Mouse (Mus musculus): Measurements from ENCODE around the gene S100a1. TPM values are rescaled to one million over a fixed set of nuclear protein-coding genes. Genes with fewer than 3 reads are reported as not detected.

S100a1 gene
- polyA plus RNA-seq, 1 experiment from 2014 or later = 13.4 TPM

DNA sequence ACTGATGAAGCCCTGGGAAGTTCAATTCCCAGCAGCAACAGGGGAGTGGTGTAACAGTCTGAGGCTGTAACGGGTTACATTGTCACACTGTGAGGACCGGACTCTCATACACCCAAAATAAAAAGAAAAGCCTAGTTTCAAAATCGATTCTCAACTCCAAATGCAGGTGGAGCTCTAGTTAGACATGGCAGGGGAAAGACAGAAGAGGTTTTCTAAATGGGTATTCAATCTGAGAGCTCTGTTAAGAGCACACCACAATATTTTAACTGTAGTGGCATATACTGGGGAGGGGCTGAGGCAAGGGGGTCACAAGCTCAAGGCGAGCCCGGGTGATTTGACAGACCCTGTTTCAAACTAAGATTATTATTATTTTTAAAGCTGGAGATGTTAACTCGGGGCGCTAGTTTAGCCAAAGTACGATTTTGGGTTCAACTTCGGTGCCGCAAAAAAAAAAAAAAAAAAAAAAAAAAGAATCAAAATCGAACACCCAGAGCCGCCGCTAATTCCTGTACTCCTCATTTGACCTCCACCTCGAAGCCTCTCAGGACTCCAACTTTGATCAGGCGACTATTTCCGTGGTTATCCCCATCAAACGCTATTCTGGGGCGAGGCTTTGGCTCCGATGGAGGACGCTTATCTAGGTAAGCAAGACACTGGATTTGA is 5.8 kb downstream of the S100a1 start:
- WGBS = 4% methylated on average over 20 of the region's 20 CpGs

DNA sequence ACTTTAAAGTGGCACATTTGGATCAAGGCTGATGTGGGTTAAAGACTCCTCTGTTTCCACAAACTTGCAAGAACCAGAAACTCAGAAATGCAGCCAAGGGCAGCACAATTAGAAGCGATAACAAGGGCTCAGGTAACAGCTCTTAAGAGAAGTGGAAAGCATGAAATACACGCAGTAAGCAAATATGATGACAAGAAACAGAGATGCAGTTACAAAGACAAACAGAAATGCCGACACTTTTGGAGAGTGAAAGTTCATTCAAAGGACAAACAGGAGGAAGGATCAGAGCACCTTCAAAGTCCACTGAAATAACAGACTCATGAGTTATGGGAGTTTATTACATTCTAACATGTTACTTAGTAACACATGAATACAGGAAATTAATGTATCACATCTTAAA is 7.8 kb downstream of the S100a1 start:
- Histone ChIP-seq H3K9me3 (replicated peaks) (no peaks in the 10 kb centered on the region), H3K36me3 (peaks cover 59% of the 10 kb centered on the region), H3K4me3 (no peak overlapping the region), H3K27ac (no peak overlapping the region), H3K27me3 (peaks cover 5% of the 10 kb centered on the region; the same call in 1 of the 2 replicates), H3K4me2 (replicated peaks) (no peak overlapping the region), H3K4me1 (peaks cover 13% of the 10 kb centered on the region), H3K9ac (no peak overlapping the region)
- WGBS = 95% methylated on average over 3 of the region's 3 CpGs
- no peak for ATAC-seq (ENCODE audit: low FRiP score)

More for the DNA sequence above, 5.8 kb downstream of the S100a1 start:
- H3K4me2 ChIP-seq (replicated peaks) = peak overlapping the region; percentile 79
- peak overlapping the region; percentile 94 for H3K27ac ChIP-seq
- no peaks in the 10 kb centered on the region for H3K9me3 ChIP-seq (replicated peaks)
- peaks cover 38% of the 10 kb centered on the region for H3K36me3 ChIP-seq
- ATAC-seq (ENCODE audit: low FRiP score) = no peak
- peaks cover 13% of the 10 kb centered on the region for H3K4me1 ChIP-seq
- peaks cover 16% of the 10 kb centered on the region for H3K27me3 ChIP-seq
- peak overlapping the region; percentile 91 for H3K4me3 ChIP-seq
- peak overlapping the region; percentile 95 for H3K9ac ChIP-seq

DNA sequence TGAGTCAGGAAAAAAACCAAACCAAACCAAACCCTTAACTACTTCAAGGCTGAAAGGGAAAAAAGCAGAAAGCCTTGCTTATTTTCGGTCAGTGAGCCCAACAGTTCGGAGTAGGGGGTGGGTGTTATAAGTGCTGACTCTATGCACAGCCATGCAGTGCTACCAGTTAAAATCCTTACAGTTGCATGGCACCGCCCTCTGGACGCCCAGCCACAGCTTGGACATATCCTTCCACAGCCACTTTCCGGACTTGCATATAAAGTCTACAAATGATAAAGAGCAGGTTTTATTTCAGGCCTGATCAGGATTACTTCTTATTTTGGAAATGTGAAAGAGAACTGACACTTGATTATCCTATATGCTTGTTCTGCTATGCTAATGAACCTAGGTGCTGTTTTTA is 9.0 kb downstream of the S100a1 start:
- Histone ChIP-seq H3K9ac (no peak overlapping the region), H3K9me3 (replicated peaks) (no peaks in the 10 kb centered on the region), H3K27me3 (no peaks in the 10 kb centered on the region), H3K36me3 (peaks cover 66% of the 10 kb centered on the region), H3K4me2 (replicated peaks) (no peak overlapping the region), H3K4me3 (no peak overlapping the region), H3K27ac (no peak overlapping the region), H3K4me1 (peaks cover 13% of the 10 kb centered on the region)
- no peak for ATAC-seq (ENCODE audit: low FRiP score)
- WGBS = 94% methylated on average over 5 of the region's 5 CpGs

DNA sequence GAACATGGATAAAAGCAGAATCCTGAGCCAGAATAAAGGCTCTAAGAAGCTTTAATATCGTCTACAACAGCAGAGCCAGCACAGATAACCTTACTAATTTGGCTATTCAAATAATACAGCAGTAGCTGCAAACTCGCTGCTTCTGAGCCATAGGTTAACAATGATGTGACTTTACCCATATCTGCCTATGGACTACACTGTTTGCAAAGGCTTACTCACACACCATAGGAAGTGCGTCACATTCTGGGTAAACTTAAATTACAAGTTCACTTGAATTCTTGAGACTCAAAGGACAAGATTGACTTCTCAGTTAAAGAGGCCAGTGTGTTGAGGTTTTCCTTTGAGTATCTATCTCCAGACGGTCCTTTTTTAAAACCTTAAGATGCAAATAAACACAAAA is 10.7 kb downstream of the S100a1 start:
- WGBS = 90% methylated on average over 4 of the region's 4 CpGs
- Histone ChIP-seq H3K4me1 (peaks cover 13% of the 10 kb centered on the region), H3K9ac (no peak overlapping the region), H3K36me3 (peaks cover 84% of the 10 kb centered on the region), H3K4me2 (replicated peaks) (no peak overlapping the region), H3K4me3 (no peak overlapping the region), H3K9me3 (replicated peaks) (no peaks in the 10 kb centered on the region), H3K27ac (no peak overlapping the region), H3K27me3 (no peaks in the 10 kb centered on the region)
- no peak for ATAC-seq (ENCODE audit: low FRiP score)

DNA sequence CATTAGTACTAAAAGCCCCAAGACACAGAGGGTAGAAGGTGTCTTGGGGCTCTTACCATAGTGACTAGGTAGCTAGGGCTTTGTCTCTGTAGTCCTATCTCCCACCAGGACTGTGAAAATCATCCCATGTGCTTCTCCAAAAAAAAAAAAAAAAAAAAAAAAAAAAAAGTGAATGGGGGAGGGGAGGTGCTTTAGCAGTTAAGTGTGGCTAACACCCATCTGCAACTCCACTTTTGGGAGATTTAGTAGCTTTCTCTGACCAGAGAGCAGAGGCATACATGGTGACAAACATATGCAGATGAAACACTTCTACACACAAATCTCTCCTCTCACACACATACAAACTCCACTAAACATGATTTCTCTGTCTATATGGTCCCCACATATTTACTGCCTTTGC is 16.6 kb downstream of the S100a1 start:
- Histone ChIP-seq H3K4me3 (no peak overlapping the region), H3K9ac (no peak overlapping the region), H3K4me1 (no peaks in the 10 kb centered on the region), H3K36me3 (peaks cover 75% of the 10 kb centered on the region), H3K27me3 (no peaks in the 10 kb centered on the region), H3K4me2 (replicated peaks) (no peak overlapping the region), H3K27ac (no peak overlapping the region), H3K9me3 (replicated peaks) (no peaks in the 10 kb centered on the region)
- ATAC-seq (ENCODE audit: low FRiP score) = no peak

DNA sequence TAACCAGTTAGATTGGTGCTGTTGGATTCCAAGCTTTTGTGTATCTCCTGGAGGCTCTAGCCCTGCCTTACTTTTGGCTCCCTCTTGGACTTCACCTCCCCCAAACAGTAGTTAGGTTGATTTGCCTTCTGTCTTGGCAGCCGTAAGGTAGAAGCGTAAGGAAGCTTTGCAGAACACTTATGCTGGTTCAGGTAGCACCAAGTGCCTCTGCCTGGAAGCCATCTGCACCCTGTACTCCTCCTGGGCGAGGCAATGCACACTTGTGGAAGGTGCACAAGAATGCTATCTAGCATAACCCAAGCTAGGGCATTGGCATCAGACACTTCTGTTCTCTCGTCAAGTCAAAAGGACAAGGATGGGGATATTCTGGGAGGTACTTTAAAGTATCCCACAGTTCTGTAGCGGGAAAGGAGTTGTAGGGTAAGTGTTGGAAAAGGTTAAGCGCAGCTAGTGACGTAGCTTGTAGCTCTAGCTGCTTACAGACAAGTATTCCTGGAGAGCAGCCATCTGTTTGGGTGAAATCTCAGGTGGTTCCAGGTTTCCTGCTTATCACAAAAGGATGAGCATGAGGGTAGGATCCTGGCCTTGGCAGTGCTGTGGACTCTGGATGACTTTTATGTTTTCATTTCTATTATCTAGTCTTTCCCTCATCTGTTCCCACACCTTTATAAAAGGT is 18.2 kb downstream of the S100a1 start:
- Histone ChIP-seq H3K27ac (no peak overlapping the region), H3K4me2 (replicated peaks) (no peak overlapping the region), H3K9me3 (replicated peaks) (no peaks in the 10 kb centered on the region), H3K36me3 (peaks cover 59% of the 10 kb centered on the region), H3K27me3 (no peaks in the 10 kb centered on the region), H3K4me3 (no peak overlapping the region), H3K9ac (no peak overlapping the region), H3K4me1 (no peaks in the 10 kb centered on the region)
- 95% methylated on average over 7 of the region's 7 CpGs for WGBS
- ATAC-seq (ENCODE audit: low FRiP score) = no peak

DNA sequence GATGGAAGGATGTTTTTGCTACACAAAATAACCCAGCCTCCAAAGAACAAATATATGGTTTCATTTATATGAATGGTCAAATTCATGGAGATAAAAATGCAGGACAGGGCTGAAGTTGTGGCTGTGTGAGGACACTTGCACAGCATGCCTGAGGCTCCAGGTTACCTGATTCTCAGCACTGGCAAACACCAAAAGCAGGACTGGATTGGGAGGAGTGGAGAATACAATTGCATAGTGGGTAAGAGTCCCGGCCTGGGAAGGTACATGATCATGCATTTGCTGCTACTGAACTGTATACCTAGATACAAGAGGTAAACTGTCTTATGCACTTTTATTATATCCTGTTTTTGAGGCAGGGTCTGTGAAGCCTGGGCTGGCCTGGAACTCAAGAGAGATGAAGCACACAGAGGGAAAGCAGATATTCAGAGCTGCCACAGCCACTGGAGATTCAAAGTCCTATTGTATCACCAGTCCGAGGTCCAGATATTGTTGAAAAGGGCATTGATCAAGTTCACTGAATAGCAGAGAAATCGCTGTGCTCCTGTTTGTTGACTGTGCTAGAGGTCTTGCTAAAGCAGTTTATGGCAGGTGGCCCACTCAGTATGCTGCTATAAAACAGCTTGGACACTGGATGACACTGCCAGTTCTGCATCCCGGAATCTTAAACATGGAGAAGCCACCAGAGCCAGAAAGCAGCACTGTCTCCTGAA is 20.2 kb downstream of the S100a1 start:
- H3K4me1 ChIP-seq = peaks cover 6% of the 10 kb centered on the region
- H3K9me3 ChIP-seq (replicated peaks) = no peaks in the 10 kb centered on the region
- ATAC-seq (ENCODE audit: low FRiP score) = no peak
- H3K27me3 ChIP-seq = no peaks in the 10 kb centered on the region
- H3K4me2 ChIP-seq (replicated peaks) = no peak overlapping the region
- WGBS = 60% methylated on average over 4 of the region's 4 CpGs
- H3K27ac ChIP-seq = no peak overlapping the region
- no peak overlapping the region for H3K4me3 ChIP-seq
- H3K36me3 ChIP-seq = peaks cover 44% of the 10 kb centered on the region
- H3K9ac ChIP-seq = no peak overlapping the region

DNA sequence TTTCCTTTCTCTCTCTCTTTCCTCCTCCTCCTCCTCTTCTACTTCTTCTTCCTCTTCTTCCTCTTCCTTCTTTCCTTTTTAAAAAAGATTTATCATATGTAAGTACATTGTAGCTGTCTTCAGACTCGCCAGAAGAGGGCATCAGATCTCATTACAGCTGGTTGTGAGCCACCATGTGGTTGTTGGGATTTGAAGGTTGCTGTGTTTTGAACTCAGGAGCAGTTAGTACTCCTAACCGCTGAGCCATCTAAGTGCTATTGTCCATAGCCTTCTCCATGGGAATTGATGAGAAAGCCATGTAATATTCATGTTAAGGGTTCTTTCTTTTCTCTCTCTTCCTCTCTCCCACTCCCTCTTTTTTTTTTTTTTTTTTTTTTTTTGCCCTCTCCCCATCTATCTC is 22.8 kb downstream of the S100a1 start:
- H3K9me3 ChIP-seq (replicated peaks) = no peaks in the 10 kb centered on the region
- 40% methylated on average over 2 of the region's 2 CpGs for WGBS
- peak; percentile 29 for ATAC-seq (ENCODE audit: low FRiP score)
- H3K4me3 ChIP-seq = no peak overlapping the region
- H3K4me2 ChIP-seq (replicated peaks) = no peak overlapping the region
- no peaks in the 10 kb centered on the region for H3K27me3 ChIP-seq
- H3K9ac ChIP-seq = no peak overlapping the region
- H3K4me1 ChIP-seq = peaks cover 6% of the 10 kb centered on the region
- H3K27ac ChIP-seq = no peak overlapping the region
- peaks cover 43% of the 10 kb centered on the region for H3K36me3 ChIP-seq

DNA sequence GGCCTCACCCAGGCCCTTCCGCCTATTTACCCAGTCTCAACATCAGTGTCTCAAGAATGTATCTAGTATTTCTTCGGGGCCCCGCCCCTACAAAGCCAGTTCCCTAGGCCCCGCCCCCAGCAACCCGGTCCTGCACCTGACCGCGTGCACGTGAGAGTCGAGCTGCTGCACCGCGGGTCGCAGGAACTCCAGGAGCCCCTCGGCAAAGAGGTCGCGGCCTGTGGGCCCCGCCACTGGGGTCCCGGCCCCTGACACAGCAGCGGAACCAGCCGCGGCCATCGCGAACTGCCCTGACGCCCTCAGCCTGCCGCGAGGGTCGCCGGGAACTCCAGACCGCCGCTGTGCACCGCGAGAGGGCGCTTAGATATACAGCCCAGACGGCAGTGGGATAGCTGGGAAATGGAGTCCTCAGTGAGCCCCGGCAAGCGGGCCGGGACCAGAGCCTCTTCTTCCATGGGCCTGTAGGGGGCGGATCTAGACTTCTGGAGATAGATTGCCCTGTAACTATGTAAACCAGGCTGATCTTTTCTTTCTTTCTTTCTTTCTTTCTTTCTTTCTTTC is 23.4 kb downstream of the S100a1 start, which contains the start of gene Snapin:
Snapin (minus strand) TSS at position 338 of the 561 bp plus-strand sequence.
- H3K4me3 ChIP-seq = peak within 1 kb of the TSS; percentile 71
- H3K36me3 ChIP-seq = peaks cover 43% of the 10 kb centered on the region
- peak within 1 kb of the TSS; percentile 62 for H3K4me2 ChIP-seq (replicated peaks)
- H3K27ac ChIP-seq = peak within 1 kb of the TSS; percentile 58; the same call in 1 of the 2 replicates
- WGBS = 1% methylated on average over 36 of the region's 37 CpGs
- peak within 1 kb of the TSS; percentile 67 for H3K9ac ChIP-seq
- H3K4me1 ChIP-seq = peaks cover 6% of the 10 kb centered on the region
- no peaks in the 10 kb centered on the region for H3K27me3 ChIP-seq
- H3K9me3 ChIP-seq (replicated peaks) = no peaks in the 10 kb centered on the region
- ATAC-seq (ENCODE audit: low FRiP score) = peak; percentile 98

DNA sequence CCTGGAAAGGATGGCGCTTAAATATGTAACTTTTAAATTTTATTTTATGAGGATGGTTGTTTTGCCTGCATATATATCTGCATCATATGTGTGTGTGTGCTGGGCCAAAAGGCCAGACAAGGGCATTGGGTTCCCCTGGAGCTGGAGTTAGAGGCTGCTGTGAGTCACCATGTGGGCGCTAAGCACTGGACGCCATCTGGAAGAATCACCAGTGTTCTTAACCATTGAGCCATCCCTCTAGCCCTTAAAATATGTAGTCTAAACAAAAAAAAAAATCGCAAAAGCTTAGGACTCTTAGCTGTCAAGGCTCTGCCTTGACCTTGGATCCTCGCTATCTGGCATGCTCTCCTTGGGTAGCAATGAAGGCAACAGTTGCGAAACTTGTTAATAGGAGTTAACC is 25.6 kb downstream of the S100a1 start:
- WGBS = 93% methylated on average over 6 of the region's 6 CpGs
- no peaks in the 10 kb centered on the region for H3K9me3 ChIP-seq (replicated peaks)
- H3K4me1 ChIP-seq = peaks cover 6% of the 10 kb centered on the region
- peaks cover 53% of the 10 kb centered on the region for H3K36me3 ChIP-seq
- no peak overlapping the region for H3K9ac ChIP-seq
- H3K4me3 ChIP-seq = no peak overlapping the region
- no peak for ATAC-seq (ENCODE audit: low FRiP score)
- no peak overlapping the region for H3K4me2 ChIP-seq (replicated peaks)
- no peaks in the 10 kb centered on the region for H3K27me3 ChIP-seq
- no peak overlapping the region for H3K27ac ChIP-seq

DNA sequence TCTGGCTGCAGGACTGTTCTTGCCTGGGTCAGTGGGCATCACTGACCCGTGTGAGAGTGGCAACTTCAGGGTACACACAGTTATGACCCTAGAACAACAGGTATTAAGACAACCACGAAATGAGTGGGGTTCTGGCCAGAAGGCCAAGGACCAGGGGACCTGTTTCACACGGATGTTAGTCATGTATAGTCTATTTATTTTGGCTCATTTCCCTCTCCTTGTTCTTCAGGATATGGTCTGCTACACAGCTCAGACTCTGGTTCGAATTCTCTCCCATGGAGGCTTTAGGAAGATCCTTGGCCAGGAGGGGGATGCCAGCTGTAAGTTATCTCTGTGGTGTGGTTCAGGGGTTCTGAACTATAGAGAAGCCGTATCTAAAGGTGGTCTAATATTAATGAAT is 27.2 kb downstream of the S100a1 start:
- Histone ChIP-seq H3K4me1 (peaks cover 6% of the 10 kb centered on the region), H3K4me3 (no peak overlapping the region), H3K9me3 (replicated peaks) (no peaks in the 10 kb centered on the region), H3K9ac (no peak overlapping the region), H3K4me2 (replicated peaks) (no peak overlapping the region), H3K27ac (no peak overlapping the region), H3K27me3 (no peaks in the 10 kb centered on the region), H3K36me3 (peaks cover 69% of the 10 kb centered on the region)
- WGBS = 77% methylated on average over 5 of the region's 5 CpGs
- no peak for ATAC-seq (ENCODE audit: low FRiP score)
